Mouse (Mus musculus): Measurements from ENCODE around the gene Cd274. TPM values are rescaled to one million over a fixed set of nuclear protein-coding genes. Genes with fewer than 3 reads are reported as not detected.
"Not testable (repeated sequence)": the region's sequence is repeated elsewhere in the genome, so short reads cannot be mapped to it uniquely, and the experiment has no call there.

Gene Cd274
- polyA plus RNA-seq, 2 experiments from 2014 or later: 42.4 to 62.2 TPM

- no peak for ATAC-seq
These were observed 29.1 kb downstream of the Cd274 start for GRCm38 (mm10) chr19:29396353-29396752.

- no peak for ATAC-seq
These were observed 32.5 kb downstream of the Cd274 start for GRCm38 (mm10) chr19:29399786-29400185.

GRCm38 (mm10) chr19:29400466-29400865 is 33.2 kb downstream of the Cd274 start:
- no peak for ATAC-seq

GRCm38 (mm10) chr19:29402621-29403020 is 35.4 kb downstream of the Cd274 start:
- ATAC-seq: no peak

- no peak for ATAC-seq
These were observed 36.0 kb downstream of the Cd274 start for GRCm38 (mm10) chr19:29403251-29403650.

GRCm38 (mm10) chr19:29405388-29405787 is 38.1 kb downstream of the Cd274 start:
- ATAC-seq: no peak

GRCm38 (mm10) chr19:29406042-29407017 is 39.1 kb downstream of the Cd274 start:
- no peak for ATAC-seq

GRCm38 (mm10) chr19:29410619-29411018 is 43.4 kb downstream of the Cd274 start, which contains the start of gene Pdcd1lg2:
Gene Pdcd1lg2 (plus strand): TSS chr19:29410919.
- no peak for ATAC-seq

GRCm38 (mm10) chr19:29412476-29413420 is 45.5 kb downstream of the Cd274 start:
- no peak for ATAC-seq

- ATAC-seq: no peak
These were observed 47.3 kb downstream of the Cd274 start for GRCm38 (mm10) chr19:29414513-29414912.

GRCm38 (mm10) chr19:29414917-29415316 is 47.7 kb downstream of the Cd274 start:
- not testable (repeated sequence) for ATAC-seq

GRCm38 (mm10) chr19:29416393-29416902 is 49.2 kb downstream of the Cd274 start:
- ATAC-seq: no peak

GRCm38 (mm10) chr19:29417188-29417587 is 49.9 kb downstream of the Cd274 start:
- no peak for ATAC-seq

- ATAC-seq: peak; percentile 48
These were observed 50.6 kb downstream of the Cd274 start for GRCm38 (mm10) chr19:29417894-29418293.

GRCm38 (mm10) chr19:29418661-29419115 is 51.4 kb downstream of the Cd274 start:
- ATAC-seq: peak; percentile 88

- no peak for ATAC-seq
These were observed 52.3 kb downstream of the Cd274 start for GRCm38 (mm10) chr19:29419506-29419905.

- ATAC-seq: no peak
These were observed 52.7 kb downstream of the Cd274 start for GRCm38 (mm10) chr19:29419946-29420345.

- no peak for ATAC-seq
These were observed 53.1 kb downstream of the Cd274 start for GRCm38 (mm10) chr19:29420397-29420796.

GRCm38 (mm10) chr19:29422013-29422645 is 54.9 kb downstream of the Cd274 start:
- ATAC-seq: no peak

GRCm38 (mm10) chr19:29422796-29423195 is 55.5 kb downstream of the Cd274 start:
- ATAC-seq: no peak

GRCm38 (mm10) chr19:29430516-29430915 is 63.3 kb downstream of the Cd274 start:
- ATAC-seq: peak; percentile 36

GRCm38 (mm10) chr19:29430953-29431352 is 63.7 kb downstream of the Cd274 start:
- peak; percentile 93 for ATAC-seq

Measured in CD4-positive, CD25-positive, alpha-beta regulatory T cell, adult 4 months (primary cell).